Comparison of ENCODE assay signal across 9 mouse cellular contexts in the genomic region with DNA sequence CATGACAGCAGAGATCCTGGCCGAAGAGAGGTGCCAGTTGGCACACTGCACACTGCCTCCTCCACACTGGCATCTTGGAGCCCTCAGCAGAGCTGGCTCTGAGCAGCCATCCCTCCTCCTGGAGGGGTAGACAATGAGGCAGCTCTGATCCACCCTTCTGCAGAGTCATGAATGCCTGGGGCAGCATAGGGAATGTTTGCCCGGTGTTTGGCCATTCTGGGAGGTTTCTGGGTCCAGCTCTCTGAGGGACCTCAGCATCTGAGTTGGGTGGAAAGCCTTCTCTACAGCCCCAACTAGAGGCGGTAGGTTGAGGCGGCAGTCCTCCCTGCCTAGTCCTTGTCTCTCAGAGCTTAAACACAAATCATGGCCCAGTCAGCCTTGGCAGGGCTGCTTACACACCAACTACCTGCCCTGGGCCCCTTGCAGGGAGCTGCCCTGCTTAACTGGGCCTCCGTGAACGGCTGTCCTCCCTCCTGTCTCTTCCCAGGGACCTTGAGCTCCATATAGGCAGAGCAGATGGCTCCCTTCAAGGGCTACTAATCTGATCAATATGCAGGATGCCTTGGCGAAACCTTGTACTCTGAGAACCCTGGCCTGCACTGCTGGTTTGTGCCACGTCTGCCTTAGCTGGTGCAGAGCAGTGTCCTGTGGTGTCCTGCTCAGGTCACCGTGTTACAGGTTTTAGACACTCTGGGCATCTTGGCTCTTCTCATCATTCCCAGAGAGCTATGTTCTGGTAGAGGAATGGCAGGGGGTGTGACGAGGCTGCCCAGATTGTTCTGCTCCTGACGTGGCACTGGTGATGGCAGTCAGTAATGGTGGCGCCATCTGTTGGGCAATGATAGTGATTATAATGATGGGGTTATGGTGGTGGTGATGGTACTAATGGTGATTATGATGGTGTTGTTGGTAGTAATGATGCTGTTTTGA. TPM values are rescaled to one million over a fixed set of nuclear protein-coding genes. Genes with fewer than 3 reads are reported as not detected.
DNase-seq lines count a peak whose midpoint lies in the region; ATAC-seq and TF ChIP-seq lines count a peak whose summit lies in the region.
"Had no signal": no experiment of that assay in that cellular context is flagged by ENCODE, and none has a peak within 500 bp of the region (broad histone marks: within the 10 kb centered on the region; RNA-seq: fewer than 3 reads in every experiment).

No protein-coding gene starts in this region.

- WGBS in midbrain, postnatal 0 days: 72% methylated on average over 12 of the region's 12 CpGs
- WGBS in midbrain, embryonic 13.5 days: 66% methylated on average over 12 of the region's 12 CpGs

- no peak overlapping the region for H3K4me2 ChIP-seq in midbrain, postnatal 0 days (ENCODE audit: low read depth, low read length, poor library complexity, severe bottlenecking)
- H3K4me2 ChIP-seq in midbrain, embryonic 13.5 days (replicated peaks): no peak overlapping the region

- H3K27me3 ChIP-seq in midbrain, postnatal 0 days (ENCODE audit: insufficient read depth, low read length): no peaks in the 10 kb centered on the region
- no peaks in the 10 kb centered on the region for H3K27me3 ChIP-seq in midbrain, embryonic 13.5 days

- DNase-seq in frontal cortex, postnatal 36 days (ENCODE audit: low spot score in 2 of 2): no peak
- peak; percentile 77 for DNase-seq in midbrain, postnatal 0 days (ENCODE audit: low spot score)
- DNase-seq in cerebellum, adult 9-10 months: peak; percentile 95
- no peak for DNase-seq in MN1 (ENCODE audit: low spot score)
- no peak for DNase-seq in gastrocnemius, adult 18-20 months (ENCODE audit: low spot score)

- no peak overlapping the region for H3K4me3 ChIP-seq in midbrain, postnatal 0 days (ENCODE audit: low read depth, low read length)
- H3K4me3 ChIP-seq in midbrain, embryonic 13.5 days (replicated peaks): no peak overlapping the region

- no peak overlapping the region for H3K27ac ChIP-seq in midbrain, postnatal 0 days (ENCODE audit: low read depth, low read length)
- no peak overlapping the region for H3K27ac ChIP-seq in midbrain, embryonic 13.5 days

- TF ChIP-seq CTCF in midbrain, postnatal 0 days (IDR thresholded peaks at IDR 0.05): peak; percentile 58

- H3K9ac ChIP-seq in midbrain, postnatal 0 days (replicated peaks; ENCODE audit: low read length, poor library complexity, severe bottlenecking): no peak overlapping the region
- H3K9ac ChIP-seq in midbrain, embryonic 13.5 days (replicated peaks): no peak overlapping the region

- H3K9me3 ChIP-seq in midbrain, postnatal 0 days (ENCODE audit: low read length): no peaks in the 10 kb centered on the region
- H3K9me3 ChIP-seq in midbrain, embryonic 13.5 days: no peaks in the 10 kb centered on the region
- H3K9me3 ChIP-seq: G1E had no signal

- ATAC-seq in frontal cortex, adult (ENCODE audit: low TSS enrichment): peak; percentile 82
- peak; percentile 43; the same call in 1 of the 2 replicates for ATAC-seq in midbrain, postnatal 0 days (ENCODE audit: low FRiP score)
- ATAC-seq in midbrain, embryonic 13.5 days: no peak; the same call in 1 of the 2 replicates
- peak; percentile 54 for ATAC-seq in megakaryocyte-erythroid progenitor cell, adult 5-6 weeks (replicated peaks; ENCODE audit: low FRiP score, low TSS enrichment, poor library complexity, severe bottlenecking)

- H3K36me3 ChIP-seq in midbrain, postnatal 0 days (ENCODE audit: insufficient read depth, low read length): no peaks in the 10 kb centered on the region
- no peaks in the 10 kb centered on the region for H3K36me3 ChIP-seq in midbrain, embryonic 13.5 days

- H3K4me1 ChIP-seq in midbrain, postnatal 0 days (ENCODE audit: insufficient read depth, low read length): no peaks in the 10 kb centered on the region
- peaks cover 7% of the 10 kb centered on the region; the same call in 1 of the 2 replicates for H3K4me1 ChIP-seq in midbrain, embryonic 13.5 days (replicated peaks)

RNA-seq across cellular contexts. Expression of a gene that starts 50.3 kb away (rescaled TPM):
- total RNA-seq in midbrain, postnatal 0 days (2014; rRNA removed): 130 and 140 TPM in 2 replicates
- polyA plus RNA-seq in midbrain, postnatal 0 days (2015; fragmentation: Nextera tagmentation; extraction: Ambion mirVana): 97.1 and 100 TPM in 2 replicates
- polyA plus RNA-seq in midbrain, embryonic 13.5 days (2015; fragmentation: Nextera tagmentation; extraction: Ambion mirVana): 108 and 114 TPM in 2 replicates
- total RNA-seq in megakaryocyte-erythroid progenitor cell, adult 5-6 weeks (2014; fragmentation: Nextera tagmentation): 30.9 and 40.5 TPM in 2 replicates
- total RNA-seq in megakaryocyte-erythroid progenitor cell, adult 5-6 weeks (2017): 28.8 and 36.2 TPM in 2 replicates
- 10 to 100 TPM; 55.5 to 66.3 TPM for total RNA-seq in gastrocnemius, adult 18-20 months (2021)

RNA-seq across cellular contexts. Expression of a gene that starts 59.1 kb away (rescaled TPM):
- 4.7 and 9.4 TPM in 2 replicates for total RNA-seq in midbrain, postnatal 0 days (2014; rRNA removed)
- 0.87 and 0.99 TPM in 2 replicates for polyA plus RNA-seq in midbrain, postnatal 0 days (2015; fragmentation: Nextera tagmentation; extraction: Ambion mirVana)
- polyA plus RNA-seq in midbrain, embryonic 13.5 days (2015; fragmentation: Nextera tagmentation; extraction: Ambion mirVana): 1.1 and 2.3 TPM in 2 replicates
- total RNA-seq in megakaryocyte-erythroid progenitor cell, adult 5-6 weeks (2014; fragmentation: Nextera tagmentation): 11.3 and 16.1 TPM in 2 replicates
- 8.7 and 11.2 TPM in 2 replicates for total RNA-seq in megakaryocyte-erythroid progenitor cell, adult 5-6 weeks (2017)
- total RNA-seq in gastrocnemius, adult 18-20 months (2021): 1 to 10 TPM; 2.2 to 4.4 TPM

Comparison
In these comparisons a context has a peak if more than half of its experiments do, and no peak if none do; other contexts are left out.
1. DNase-seq: peak in midbrain, postnatal 0 days (single experiment) and cerebellum, adult 9-10 months (single experiment); none in frontal cortex, postnatal 36 days (0 of 2), MN1 (single experiment) and gastrocnemius, adult 18-20 months (single experiment).